Mouse (Mus musculus) layer of hippocampus, postnatal 10 days (tissue): ENCODE results near the gene Abhd17a. TPM values are rescaled to one million over a fixed set of nuclear protein-coding genes. Genes with fewer than 3 reads are reported as not detected.
A peak's percentile ranks its signal among the peaks of the same experiment; 100 is the strongest.

Source experiments
- DNase-seq, 2 experiments: peaks; one replicate each; pipeline ENCODE4 v3.0.0; 2021; ENCODE audit warnings: low spot score in 2 of 2
- long read RNA-seq: library from polyadenylated mRNA; stranded (forward); transcript quantifications from one replicate; pipeline ENCODE4 v2.0.0, GENCODE M21; 2023
- total RNA-seq, 2 experiments: library from RNA; stranded (reverse); gene quantifications; 2 replicates each; pipeline ENCODE4 v1.2.3; 2021

Abhd17a gene
- total RNA-seq, result 100 to 1,000 TPM; 179 to 191 TPM
- long read RNA-seq, transcript Abhd17a-201 (5 exons, 1,468 nt), result major isoform, 205 of 383 reads
- long read RNA-seq, partial matches to known transcripts, result 18 of 383 reads
- long read RNA-seq, other reads (novel, unspliced or antisense), result 160 of 383 reads

DNA sequence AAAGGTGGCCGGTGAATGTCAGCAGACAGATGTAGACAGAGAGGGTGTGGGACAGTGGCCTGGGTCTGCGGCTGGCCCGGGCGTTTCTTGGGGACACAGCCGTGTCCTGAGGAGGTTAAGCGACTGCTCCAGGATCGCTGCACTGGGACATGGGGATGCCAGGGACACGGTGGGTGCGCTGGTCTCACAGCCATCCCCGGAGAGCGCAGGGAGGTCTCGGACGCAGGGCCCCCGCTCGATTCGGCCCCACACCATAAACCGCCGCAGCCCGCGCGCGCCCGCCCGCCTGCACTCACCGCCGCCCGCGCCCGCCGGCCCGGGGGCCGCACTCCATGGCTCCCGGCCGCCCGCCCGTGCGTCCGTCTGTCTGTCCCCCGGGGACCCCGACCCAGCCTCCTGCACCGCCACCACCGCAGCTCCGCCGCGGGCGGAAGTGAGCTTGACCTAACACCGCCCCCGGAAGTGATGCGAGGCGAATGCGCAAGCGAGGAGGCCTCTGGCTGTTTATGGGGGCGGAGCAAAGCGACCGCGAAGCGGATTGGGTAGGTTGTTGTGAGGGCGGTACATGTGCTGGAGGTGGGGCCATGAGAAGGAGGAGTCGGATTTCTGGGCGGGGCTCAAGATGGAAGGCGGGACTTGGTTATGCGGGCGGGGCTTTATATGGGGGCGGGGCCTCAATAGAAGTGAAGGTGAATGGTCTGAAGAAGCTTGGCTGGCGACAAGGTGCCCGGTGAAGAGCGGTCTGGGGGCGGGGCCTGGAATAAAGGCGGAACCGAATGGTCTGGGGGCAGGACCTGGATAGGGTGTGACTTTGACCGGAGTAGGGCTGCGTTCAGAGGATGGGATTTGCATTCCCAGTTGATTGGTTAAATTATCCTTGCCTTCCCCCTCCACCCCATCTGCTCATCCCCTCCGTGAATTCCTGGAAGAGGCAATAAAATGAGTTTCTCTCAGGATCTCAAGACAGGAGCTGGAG is at the start of gene Abhd17a:
Gene Abhd17a, minus strand, starts transcription at position 463 of the 976 bp plus-strand sequence.
- peak; percentile 91 to 93 for DNase-seq

- DNase-seq, result no peak
Measured at GRCm38 (mm10) chr10:80635345-80635744, 45.2 kb upstream of the Abhd17a start.

- DNase-seq, result no peak
Measured at GRCm38 (mm10) chr10:80628925-80629324, 38.8 kb upstream of the Abhd17a start.

GRCm38 (mm10) chr10:80627685-80628084 is 37.5 kb upstream of the Abhd17a start:
- DNase-seq, result no peak

GRCm38 (mm10) chr10:80625764-80626163 is 35.6 kb upstream of the Abhd17a start:
- no peak for DNase-seq

GRCm38 (mm10) chr10:80623457-80624191 is 33.5 kb upstream of the Abhd17a start:
- peak; percentile 47 to 50 for DNase-seq

- peak; percentile 45 to 57 for DNase-seq
Measured at GRCm38 (mm10) chr10:80622661-80623456, 32.7 kb upstream of the Abhd17a start, which contains the start of gene Csnk1g2. Csnk1g2 (plus strand) TSS chr10:80622838.

- DNase-seq, result peak; percentile 99
Measured at GRCm38 (mm10) chr10:80621940-80622660, 32.0 kb upstream of the Abhd17a start.

DNA sequence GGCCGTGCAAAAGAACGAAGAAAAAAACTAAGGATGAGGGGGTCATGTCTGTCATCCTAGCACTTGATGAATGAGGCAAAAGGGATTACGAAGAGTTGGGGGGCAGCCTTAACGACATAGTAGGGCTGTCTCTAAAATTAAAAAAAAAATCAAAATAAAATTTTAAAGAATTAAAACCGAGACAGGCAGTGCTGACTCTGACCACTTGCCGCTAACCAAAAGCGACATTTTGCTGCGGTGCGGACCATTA is 31.5 kb upstream of the Abhd17a start:
- DNase-seq, result no peak

DNA sequence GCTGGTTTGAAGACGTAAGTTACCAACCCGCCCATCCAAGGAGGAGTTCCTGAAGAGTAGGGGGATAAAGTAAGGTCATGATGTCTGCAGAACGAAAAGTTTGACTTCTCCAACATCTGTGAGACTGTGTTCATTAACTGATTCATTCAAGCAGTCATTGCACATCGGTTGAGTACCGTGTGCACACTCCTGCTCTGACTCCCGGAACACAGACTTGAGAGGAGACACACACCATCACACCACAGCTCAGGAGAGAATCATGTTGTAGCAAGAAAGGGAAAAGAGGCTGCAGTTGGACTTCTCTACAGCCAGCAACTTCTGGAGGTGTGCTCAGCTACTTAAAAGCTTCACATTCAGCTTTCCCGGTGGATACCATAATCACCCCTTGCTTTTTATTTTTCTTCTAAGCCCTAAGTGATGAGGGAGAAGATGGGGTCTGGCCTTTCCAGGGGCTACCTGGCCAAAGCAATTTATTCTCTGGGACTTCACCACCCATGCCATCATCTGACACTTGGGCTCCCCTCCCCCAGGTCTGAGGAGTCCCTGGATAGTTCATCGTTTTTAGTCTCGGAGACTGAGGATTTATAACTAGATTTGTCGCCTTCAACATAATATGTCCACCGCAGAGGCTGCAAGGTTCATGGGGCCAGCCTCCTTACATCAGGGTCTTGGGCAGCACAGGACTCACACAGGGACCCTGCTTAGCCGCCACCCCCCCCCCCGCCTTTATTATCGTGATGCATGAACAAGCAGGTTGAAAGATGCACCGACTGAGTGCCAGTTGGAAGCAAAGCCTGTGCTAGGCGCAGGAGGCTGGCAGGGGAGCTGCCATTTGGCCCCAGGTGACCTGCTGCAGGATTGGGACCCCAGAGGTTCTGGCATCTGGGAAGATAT is 30.9 kb upstream of the Abhd17a start:
- peak in 1 of 2 experiments; percentile 46 for DNase-seq

- DNase-seq, result no peak
Measured at GRCm38 (mm10) chr10:80620365-80620764, 30.2 kb upstream of the Abhd17a start.

DNA sequence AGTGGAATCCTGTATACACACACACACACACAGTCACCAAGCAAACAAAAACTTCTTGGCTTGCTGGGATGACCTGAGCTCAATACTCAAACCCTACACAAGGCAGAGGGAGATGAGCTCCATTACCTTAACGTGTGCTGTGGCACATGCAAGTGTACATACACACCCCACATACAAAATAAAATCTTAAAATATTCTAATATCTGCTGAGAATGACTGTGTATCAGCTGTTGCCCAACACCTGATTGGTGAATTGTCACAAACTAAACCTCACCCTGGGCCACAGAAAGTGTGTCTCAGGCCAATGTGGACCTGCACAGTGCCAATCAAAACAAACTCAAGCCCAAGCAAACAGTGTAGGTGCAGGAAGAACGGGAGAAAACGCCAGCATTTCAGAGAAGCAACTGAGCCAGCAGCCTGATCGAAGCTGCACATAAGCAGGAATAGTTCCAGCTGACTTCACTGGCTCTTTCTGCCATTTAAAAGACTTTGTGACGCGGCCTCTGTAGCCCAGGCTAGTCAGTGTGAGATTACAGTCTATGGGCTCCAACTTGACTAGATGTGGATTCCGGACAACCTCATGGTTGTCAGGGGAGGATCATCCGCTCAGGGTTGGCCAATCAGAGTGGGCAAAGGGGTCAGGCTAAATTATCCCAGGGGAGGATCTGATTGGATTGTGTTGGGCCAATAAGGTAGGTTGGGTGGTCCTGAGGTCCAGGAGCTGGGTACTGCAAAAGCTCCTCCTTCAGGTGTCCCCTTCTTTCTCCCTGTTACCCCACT is 29.5 kb upstream of the Abhd17a start:
- no peak for DNase-seq

- DNase-seq, result no peak
Measured at GRCm38 (mm10) chr10:80618181-80618580, 28.0 kb upstream of the Abhd17a start.

- no peak for DNase-seq
Measured at GRCm38 (mm10) chr10:80614351-80614750, 24.2 kb upstream of the Abhd17a start.

DNA sequence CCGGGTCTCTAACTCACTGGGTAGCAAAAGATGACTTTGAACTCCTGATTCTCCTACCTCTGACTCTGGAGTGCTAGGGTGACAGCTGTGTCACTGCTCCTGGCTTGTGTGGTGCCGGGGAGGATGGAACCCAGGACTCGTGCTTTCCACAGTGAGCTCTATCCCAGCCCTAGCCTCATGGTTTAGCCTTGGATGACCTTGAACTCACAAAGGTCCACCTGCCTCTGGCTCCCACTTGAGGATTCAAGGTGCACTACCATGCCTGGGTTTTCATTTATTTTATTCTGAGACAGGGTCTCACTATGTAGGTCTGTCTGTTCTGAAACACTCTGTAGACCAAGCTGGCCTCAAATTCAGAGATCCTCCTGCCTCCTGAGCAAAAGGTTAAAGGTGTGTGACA is 23.7 kb upstream of the Abhd17a start:
- DNase-seq, result no peak

GRCm38 (mm10) chr10:80611905-80612304 is 21.8 kb upstream of the Abhd17a start:
- DNase-seq, result no peak

GRCm38 (mm10) chr10:80611024-80611423 is 20.9 kb upstream of the Abhd17a start:
- DNase-seq, result peak; percentile 40 to 54

GRCm38 (mm10) chr10:80610116-80610785 is 20.1 kb upstream of the Abhd17a start:
- DNase-seq, result no peak
